7 mouse cellular contexts compared by ENCODE assay signal in the genomic region with DNA sequence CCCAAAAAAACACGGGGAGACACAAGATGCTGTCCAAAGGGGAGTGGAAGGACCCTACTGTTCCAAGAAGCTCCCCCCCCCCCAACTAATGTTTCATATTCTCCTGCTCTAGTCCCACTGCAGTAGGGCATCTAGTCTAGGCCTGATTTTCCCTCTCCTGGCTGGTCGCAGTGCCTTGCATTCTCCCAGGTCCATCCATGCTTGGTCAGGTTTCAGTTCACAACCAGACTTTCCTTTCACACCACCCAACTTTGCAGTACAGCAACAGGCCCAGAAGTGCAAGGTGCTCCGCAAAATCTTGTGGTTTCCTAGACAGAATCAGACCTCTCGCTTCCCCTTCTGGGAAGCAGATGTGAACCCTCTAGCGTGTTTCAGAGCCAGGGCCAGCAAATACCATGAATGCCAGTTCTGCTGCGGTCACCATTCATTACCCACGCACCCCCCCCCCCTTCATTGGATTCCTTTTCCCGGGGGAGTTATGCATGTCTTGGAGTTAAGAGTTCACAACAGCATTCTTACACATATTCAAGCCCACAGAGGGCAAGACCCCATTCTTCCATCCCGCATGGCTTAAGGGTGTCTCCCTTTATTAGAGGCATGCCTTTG. TPM values are rescaled to one million over a fixed set of nuclear protein-coding genes. Genes with fewer than 3 reads are reported as not detected.
DNase-seq lines count a peak whose midpoint lies in the region; ATAC-seq and TF ChIP-seq lines count a peak whose summit lies in the region.

No protein-coding gene starts in this region.

- no peak for DNase-seq in Patski (ENCODE audit: low read depth, low spot score)
- no peak for DNase-seq in hindbrain, embryonic 14.5 days (ENCODE audit: low spot score)
- DNase-seq in midbrain, embryonic 11.5 days (ENCODE audit: low spot score, missing footprints), result peak; percentile 87
- no peak for DNase-seq in cerebellum, adult 11-12 months
- DNase-seq in right cerebral cortex, adult 2 months (ENCODE audit: low spot score in 2 of 2), result no peak
- DNase-seq in right cerebral cortex, adult 18-20 months, result no peak

- CTCF ChIA-PET in Patski (lab: Charles Lee), result interaction anchor here (0.7 to 2.8 kb wide), 4 partner anchors 12 to 20 kb away, joined by 3 to 16 read pairs (median 10); no protein-coding TSS in a partner anchor

- H3K9me3 ChIP-seq in E14TG2a.4 (ENCODE audit: low read length), result no peaks in the 10 kb centered on the region
- no peaks in the 10 kb centered on the region for H3K9me3 ChIP-seq in hindbrain, embryonic 14.5 days (ENCODE audit: control insufficient read depth, low read length)
- no peaks in the 10 kb centered on the region for H3K9me3 ChIP-seq in midbrain, embryonic 11.5 days (ENCODE audit: control insufficient read depth, low read length)

- peaks cover 28% of the 10 kb centered on the region for H3K36me3 ChIP-seq in E14TG2a.4 (ENCODE audit: insufficient read depth, low read length)
- no peaks in the 10 kb centered on the region for H3K36me3 ChIP-seq in hindbrain, embryonic 14.5 days (replicated peaks; ENCODE audit: control insufficient read depth, insufficient read depth)
- H3K36me3 ChIP-seq in midbrain, embryonic 11.5 days (ENCODE audit: control insufficient read depth, insufficient read depth, low read length), result no peaks in the 10 kb centered on the region

- POLR2A ChIA-PET in Patski (lab: Charles Lee), result interaction anchor here (1.4 to 3.6 kb wide), 3 partner anchors 16 to 20 kb away, joined by 3 to 20 read pairs (median 6); partner anchors contain the start of gene Sertad1

- H3K4me3 ChIP-seq in E14TG2a.4 (replicated peaks; ENCODE audit: low read length), result peak overlapping the region; percentile 87
- peak overlapping the region; percentile 44 for H3K4me3 ChIP-seq in hindbrain, embryonic 14.5 days (replicated peaks; ENCODE audit: low read length)
- H3K4me3 ChIP-seq in midbrain, embryonic 11.5 days (ENCODE audit: low read depth, low read length), result peak overlapping the region; percentile 47; the same call in 1 of the 2 replicates

- peak overlapping the region; percentile 93; the same call in 1 of the 2 replicates for H3K27ac ChIP-seq in hindbrain, embryonic 14.5 days
- no peak overlapping the region for H3K27ac ChIP-seq in midbrain, embryonic 11.5 days (ENCODE audit: low read depth, low read length)

- no peak for TF ChIP-seq CTCF in E14TG2a.4 (conservative IDR thresholded peaks at IDR 0.05; ENCODE audit: low read length)
- no peak for TF ChIP-seq CTCF in Patski (IDR thresholded peaks at IDR 0.05)

- H3K4me2 ChIP-seq in hindbrain, embryonic 14.5 days (replicated peaks), result peak overlapping the region; percentile 59
- H3K4me2 ChIP-seq in midbrain, embryonic 11.5 days, result peak overlapping the region; percentile 64; the same call in 1 of the 2 replicates

- peak; percentile 23 for ATAC-seq in Patski
- ATAC-seq in hindbrain, embryonic 14.5 days (ENCODE audit: low FRiP score), result no peak
- ATAC-seq in midbrain, embryonic 11.5 days (ENCODE audit: low FRiP score), result no peak

- peak overlapping the region; percentile 66; the same call in 1 of the 2 replicates for H3K9ac ChIP-seq in hindbrain, embryonic 14.5 days
- H3K9ac ChIP-seq in midbrain, embryonic 11.5 days (ENCODE audit: low read length), result no peak overlapping the region

- 35% methylated on average over 9 of the region's 9 CpGs for WGBS in hindbrain, embryonic 14.5 days
- WGBS in midbrain, embryonic 11.5 days, result 46% methylated on average over 9 of the region's 9 CpGs

- H3K27me3 ChIP-seq in E14TG2a.4 (ENCODE audit: insufficient read depth, low read length) (no peaks in the 10 kb centered on the region), Patski (no peaks in the 10 kb centered on the region)
- no peaks in the 10 kb centered on the region for H3K27me3 ChIP-seq in hindbrain, embryonic 14.5 days (ENCODE audit: control insufficient read depth, insufficient read depth, low read length)
- H3K27me3 ChIP-seq in midbrain, embryonic 11.5 days (ENCODE audit: control insufficient read depth, insufficient read depth, low read length), result no peaks in the 10 kb centered on the region

- H3K4me1 ChIP-seq in E14TG2a.4 (replicated peaks; ENCODE audit: low read depth, low read length), result peaks cover 80% of the 10 kb centered on the region
- H3K4me1 ChIP-seq in hindbrain, embryonic 14.5 days (replicated peaks; ENCODE audit: control insufficient read depth, insufficient read depth, low read length), result peaks cover 8% of the 10 kb centered on the region; the same call in 1 of the 2 replicates
- H3K4me1 ChIP-seq in midbrain, embryonic 11.5 days (ENCODE audit: control insufficient read depth, insufficient read depth, low read length), result peaks cover 8% of the 10 kb centered on the region; the same call in 1 of the 2 replicates

- in situ Hi-C loops in Patski (cut with MboI; ENCODE audit: low pct_unique_long_range_greater_than_20kb), result loop anchor here (5.0 kb wide), 1 partner anchor 60 kb away; the partner anchor contains the start of genes Blvrb and Sptbn4

RNA-seq across cellular contexts. Expression of gene Prx, which starts 7.7 kb away (rescaled TPM):
- polyA plus RNA-seq in Patski (2021), result 4.4 TPM
- polyA plus RNA-seq in hindbrain, embryonic 14.5 days (2014; fragmentation: Nextera tagmentation; extraction: Ambion mirVana), result 0.50 and 0.93 TPM in 2 replicates
- 0.77 and 0.85 TPM in 2 replicates for polyA plus RNA-seq in midbrain, embryonic 11.5 days (2014; fragmentation: Nextera tagmentation; extraction: Ambion mirVana)

RNA-seq across cellular contexts. Expression of gene Hipk4, which starts 16.2 kb away (rescaled TPM):
- 0.95 TPM for polyA plus RNA-seq in Patski (2021)
- polyA plus RNA-seq in hindbrain, embryonic 14.5 days (2014; fragmentation: Nextera tagmentation; extraction: Ambion mirVana), result 1.2 and 1.5 TPM in 2 replicates
- 0.18 and 0.21 TPM in 2 replicates for polyA plus RNA-seq in midbrain, embryonic 11.5 days (2014; fragmentation: Nextera tagmentation; extraction: Ambion mirVana)

RNA-seq across cellular contexts. Expression of gene Sertad1, which starts 20.2 kb away (rescaled TPM):
- polyA plus RNA-seq in Patski (2021), result 27.6 TPM
- 7.9 and 8.9 TPM in 2 replicates for polyA plus RNA-seq in hindbrain, embryonic 14.5 days (2014; fragmentation: Nextera tagmentation; extraction: Ambion mirVana)
- 13.4 and 15.5 TPM in 2 replicates for polyA plus RNA-seq in midbrain, embryonic 11.5 days (2014; fragmentation: Nextera tagmentation; extraction: Ambion mirVana)

RNA-seq across cellular contexts. Expression of gene Sertad3, which starts 33.3 kb away (rescaled TPM):
- 9.1 TPM for polyA plus RNA-seq in Patski (2021)
- polyA plus RNA-seq in hindbrain, embryonic 14.5 days (2014; fragmentation: Nextera tagmentation; extraction: Ambion mirVana), result 8.4 and 9.3 TPM in 2 replicates
- 20.3 and 22.0 TPM in 2 replicates for polyA plus RNA-seq in midbrain, embryonic 11.5 days (2014; fragmentation: Nextera tagmentation; extraction: Ambion mirVana)

RNA-seq across cellular contexts. Expression of gene Pld3, which starts 46.1 kb away (rescaled TPM):
- polyA plus RNA-seq in Patski (2021), result 148 TPM
- 156 and 193 TPM in 2 replicates for polyA plus RNA-seq in hindbrain, embryonic 14.5 days (2014; fragmentation: Nextera tagmentation; extraction: Ambion mirVana)
- 62.5 and 63.5 TPM in 2 replicates for polyA plus RNA-seq in midbrain, embryonic 11.5 days (2014; fragmentation: Nextera tagmentation; extraction: Ambion mirVana)
